Mouse (Mus musculus): ENCODE data around the gene Cyren. TPM values are rescaled to one million over a fixed set of nuclear protein-coding genes. Genes with fewer than 3 reads are reported as not detected.

Gene Cyren
- total RNA-seq, 1 experiment from 2014 or later = 2.6 TPM

Other genes with a start within 250 kb of the Cyren start
- 7.1 and 9.3 TPM in 2 replicates for gene Agbl3, start 97.6 kb downstream of the Cyren start, total RNA-seq (2017)
- gene Tmem140, start 14.9 kb downstream of the Cyren start, total RNA-seq (2017) = 4.9 and 5.9 TPM in 2 replicates
- gene Wdr91, start 32.8 kb upstream of the Cyren start, total RNA-seq (2017) = 18.3 and 35.6 TPM in 2 replicates
- gene Stra8, start 42.1 kb upstream of the Cyren start, total RNA-seq (2017) = not detected in 2 replicates
- gene Slc23a4, start 110.3 kb upstream of the Cyren start, total RNA-seq (2017) = 0.35 and 1.4 TPM in 2 replicates

Data from hematopoietic stem cell, adult 5-6 weeks (primary cell).